Mouse (Mus musculus) regulatory T cell (primary cell): Measurements from ENCODE around the gene Cebpz.

Experiments used
- in situ Hi-C: fragments of 300-600 bp; cut with MboI, MseI; formaldehyde crosslinking; loops from one replicate; pipeline ENCODE4 v1.15.1; 2025; ENCODE audit warnings: high pct_unique_total_duplicates

The Cebpz gene

DNA sequence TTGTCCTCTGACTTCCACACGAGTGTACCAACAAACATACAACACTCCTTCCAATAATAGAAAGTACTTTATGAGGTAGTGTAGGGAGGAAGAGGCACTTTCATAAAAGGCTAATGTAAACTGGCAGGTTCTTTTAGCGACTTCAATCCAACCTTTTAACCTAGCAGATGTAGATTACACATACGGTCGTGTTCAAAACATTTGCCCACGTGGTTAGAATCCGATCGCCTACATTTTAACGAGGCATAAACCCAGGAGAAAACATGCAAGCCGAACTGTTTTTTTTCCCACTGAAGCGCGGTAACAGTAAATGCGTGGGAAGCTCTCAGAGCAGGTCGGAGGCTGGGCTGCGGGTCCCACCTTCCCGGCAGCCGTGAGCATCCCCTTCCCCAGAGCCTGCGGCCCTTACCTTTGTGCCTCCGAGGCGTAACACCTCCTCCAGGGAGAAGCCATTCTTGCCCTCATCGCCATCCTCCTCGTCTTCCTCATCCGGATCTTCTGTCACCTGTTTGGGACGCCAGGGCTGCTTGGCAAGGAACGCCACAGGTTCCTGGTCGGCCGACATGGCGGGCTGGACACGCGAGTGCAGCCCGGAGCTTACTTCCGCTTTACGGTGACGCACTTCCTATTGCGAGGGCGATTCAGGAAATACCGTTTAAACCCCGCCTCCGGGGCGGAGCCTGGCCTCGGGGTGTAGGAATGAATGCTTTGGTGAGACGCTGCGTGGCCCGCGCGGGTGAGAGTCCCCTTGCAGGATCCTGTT, at the start of gene Cebpz, which contains the start of gene Ndufaf7:
Cebpz (minus strand) TSS at position 601 of the 763 bp plus-strand sequence.
Ndufaf7 (plus strand) TSS at position 671 of the 763 bp plus-strand sequence.
- in situ Hi-C loops: no loop called here

DNA sequence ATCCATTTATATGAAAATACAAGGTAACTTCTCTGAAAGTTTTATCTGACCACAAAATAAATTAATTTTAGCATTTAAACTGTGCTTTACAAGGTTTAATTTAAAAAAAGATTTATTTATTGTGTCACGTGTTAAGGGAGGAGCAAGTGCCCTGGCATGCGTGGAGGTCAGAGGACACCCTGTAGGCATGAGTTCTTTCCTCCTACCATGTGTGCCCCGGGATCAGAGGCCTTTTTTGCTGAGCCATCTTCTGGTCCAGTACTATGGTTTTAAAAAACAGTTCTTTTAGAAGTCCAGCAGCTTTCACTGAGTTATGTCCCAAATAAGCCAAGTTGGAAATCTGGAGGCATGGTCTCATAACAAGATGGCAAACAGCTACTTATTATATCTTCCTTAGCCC, 46.9 kb upstream of the Cebpz start:
- in situ Hi-C loops: no loop called here

DNA sequence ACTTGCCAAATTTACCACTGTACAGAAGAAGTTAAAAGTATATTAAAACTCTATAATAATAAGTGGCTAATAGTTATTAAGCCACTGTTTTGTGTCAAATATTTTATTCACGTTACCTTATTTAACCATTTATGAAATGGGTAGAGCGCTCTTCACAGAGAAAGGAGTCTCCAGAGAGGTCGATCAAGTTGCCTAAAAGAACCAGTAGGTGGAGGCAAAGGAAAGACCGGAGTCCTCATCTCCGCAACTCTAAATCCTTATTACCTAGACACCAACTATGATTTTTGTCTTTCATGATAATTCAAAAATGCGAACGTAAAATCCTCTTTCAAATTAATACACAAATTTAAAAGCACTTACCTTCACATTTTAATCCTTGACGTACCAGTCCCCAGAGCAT, 46.3 kb upstream of the Cebpz start:
- in situ Hi-C loops: no loop called here

DNA sequence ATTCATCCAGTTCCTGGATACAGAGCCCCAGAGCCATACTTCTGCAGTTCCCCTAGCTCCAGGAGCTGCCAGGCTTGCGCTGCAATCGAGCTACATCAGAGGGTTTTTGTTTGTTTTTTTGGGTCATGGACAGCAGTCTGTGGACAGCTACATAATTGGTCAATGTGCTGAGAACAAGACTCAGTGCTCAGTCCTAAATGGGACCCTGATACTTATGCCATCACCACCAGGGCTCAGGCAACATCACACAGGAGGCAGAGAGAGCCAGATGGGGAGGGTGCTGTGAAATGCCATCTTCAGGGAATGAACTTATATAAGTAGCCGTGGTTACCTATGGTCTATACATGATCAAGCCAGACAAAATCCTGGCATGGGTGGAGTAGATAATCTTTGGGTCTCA, 31.6 kb upstream of the Cebpz start:
- in situ Hi-C loops: no loop called here

DNA sequence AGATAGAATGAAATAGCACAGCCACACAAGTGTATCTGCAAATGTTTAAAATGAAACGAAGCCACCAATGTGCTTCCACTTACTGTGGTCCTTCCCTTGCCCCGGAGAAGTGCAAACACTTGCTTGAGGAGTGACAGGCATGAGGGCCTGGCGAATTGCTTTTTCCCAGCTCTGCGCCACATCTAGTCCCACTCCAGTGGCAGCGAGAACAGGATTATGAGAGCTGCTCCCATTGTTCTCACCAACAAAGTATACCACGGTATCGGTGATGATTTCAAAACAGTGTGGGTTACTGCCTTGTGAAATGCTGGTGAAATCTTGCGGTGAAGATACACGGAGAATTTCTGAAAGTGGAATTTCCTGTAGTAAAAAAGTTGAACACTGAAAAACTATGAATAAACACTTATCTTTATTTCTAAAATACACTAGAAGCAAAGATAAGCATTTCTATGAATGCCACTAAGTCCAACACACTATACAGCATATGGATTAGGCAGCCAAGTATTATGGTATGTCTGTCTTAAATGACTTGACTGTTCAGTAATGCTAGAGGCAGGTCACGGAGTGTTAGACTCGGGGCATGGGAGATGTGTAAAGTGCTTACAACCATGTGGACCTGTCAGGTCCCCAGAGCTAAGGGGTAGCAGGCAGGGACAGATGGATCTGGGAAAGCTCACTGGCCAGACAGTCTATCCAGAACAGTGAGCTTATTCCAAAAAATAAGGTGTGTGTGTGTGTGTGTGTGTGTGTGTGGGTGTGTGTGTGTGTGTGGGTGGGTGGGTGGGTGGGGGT, 29.4 kb upstream of the Cebpz start:
- in situ Hi-C loops: no loop called here

DNA sequence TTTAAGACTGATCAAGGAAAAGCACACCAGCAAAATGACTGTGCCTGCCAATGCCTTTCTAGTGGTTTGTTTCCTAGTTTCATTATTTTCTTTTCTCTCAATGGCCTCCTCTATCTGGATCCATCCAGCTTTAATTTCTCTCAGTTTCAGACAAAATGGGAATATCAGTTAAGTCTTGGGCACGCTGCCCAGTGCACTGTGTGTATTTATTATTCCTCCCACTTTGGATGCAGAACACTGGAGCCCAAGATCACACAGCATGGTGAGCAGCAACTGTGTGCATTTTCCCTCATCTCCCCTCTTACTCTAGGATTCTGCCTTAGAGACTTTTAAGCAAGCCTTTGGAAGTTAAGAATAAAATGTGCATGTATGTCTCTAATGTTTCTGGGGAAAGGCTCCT, 27.5 kb upstream of the Cebpz start:
- in situ Hi-C loops: no loop called here

DNA sequence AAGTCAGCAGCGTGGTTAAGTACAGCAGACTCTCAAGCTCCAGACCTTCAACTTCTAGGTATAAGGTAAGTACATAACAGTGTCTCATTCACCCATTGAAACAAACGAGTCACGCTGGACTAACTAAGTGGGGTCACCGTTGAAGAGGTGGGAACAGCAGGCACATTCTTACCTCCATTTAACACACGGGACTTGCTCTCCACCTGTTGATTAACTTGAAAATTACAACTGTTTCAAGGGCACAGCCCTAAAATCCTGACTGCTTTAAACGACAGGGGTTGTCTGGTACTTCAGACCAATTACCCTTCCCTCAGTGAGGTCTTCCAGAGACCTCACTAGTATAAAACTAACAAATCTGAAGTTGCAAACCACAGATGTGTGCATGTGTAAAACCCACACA, 22.6 kb upstream of the Cebpz start:
- in situ Hi-C loops: no loop called here

DNA sequence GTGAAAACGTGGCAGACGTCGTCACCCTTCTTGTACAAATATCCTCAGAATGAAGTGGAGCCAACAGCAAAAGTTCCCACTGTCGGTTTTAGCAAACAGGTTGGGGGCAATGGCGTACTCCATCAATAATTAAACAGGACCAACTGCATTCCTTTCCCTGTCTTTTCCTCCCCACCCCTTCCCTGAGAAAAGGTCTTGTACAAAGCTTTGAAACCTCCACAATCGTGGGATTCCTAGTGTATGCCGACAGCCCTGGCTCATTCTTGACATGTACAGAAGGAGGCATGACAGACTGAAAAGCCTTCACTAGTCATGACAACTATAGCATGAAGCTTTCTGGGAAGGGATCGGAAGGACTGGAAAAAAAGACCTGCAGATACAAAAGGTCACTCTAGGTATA, 16.4 kb upstream of the Cebpz start:
- in situ Hi-C loops: no loop called here

DNA sequence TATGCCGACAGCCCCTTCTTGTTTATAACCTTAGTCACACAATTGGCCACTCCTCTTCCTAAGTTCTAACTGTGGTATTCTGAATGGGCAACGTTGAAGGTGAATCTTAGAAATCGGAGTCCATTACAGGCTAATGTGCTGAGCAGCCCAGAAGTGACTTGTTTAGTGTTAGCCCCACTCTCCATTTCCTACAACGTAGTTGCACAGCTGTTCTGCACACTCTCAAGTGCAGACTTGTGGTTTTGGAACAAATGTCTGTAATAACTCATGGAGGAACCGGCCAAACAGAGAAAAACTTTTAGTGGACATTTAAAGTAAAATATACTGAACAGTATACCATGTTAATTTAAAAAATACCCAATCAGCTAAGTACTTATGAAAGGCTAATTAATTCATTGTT, 15.2 kb upstream of the Cebpz start:
- in situ Hi-C loops: no loop called here

DNA sequence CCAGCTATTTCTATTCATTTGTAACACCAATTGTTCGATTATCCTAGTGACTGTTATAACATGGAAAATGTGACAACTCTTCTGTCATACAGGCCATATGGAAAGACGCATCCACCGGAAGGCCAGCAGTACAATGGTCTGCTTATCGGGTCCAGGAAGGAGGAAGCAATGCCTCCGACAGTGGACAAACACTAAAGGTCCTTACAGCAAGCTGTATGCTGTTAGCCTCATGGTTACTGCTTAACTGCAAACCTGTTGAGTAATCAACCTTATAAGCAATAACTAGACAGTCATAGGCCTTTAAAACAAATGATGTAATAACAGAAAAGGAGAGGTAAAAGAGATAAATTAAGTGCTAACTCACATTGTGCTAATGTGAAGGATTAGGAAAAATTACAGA, 14.4 kb upstream of the Cebpz start:
- in situ Hi-C loops: no loop called here

DNA sequence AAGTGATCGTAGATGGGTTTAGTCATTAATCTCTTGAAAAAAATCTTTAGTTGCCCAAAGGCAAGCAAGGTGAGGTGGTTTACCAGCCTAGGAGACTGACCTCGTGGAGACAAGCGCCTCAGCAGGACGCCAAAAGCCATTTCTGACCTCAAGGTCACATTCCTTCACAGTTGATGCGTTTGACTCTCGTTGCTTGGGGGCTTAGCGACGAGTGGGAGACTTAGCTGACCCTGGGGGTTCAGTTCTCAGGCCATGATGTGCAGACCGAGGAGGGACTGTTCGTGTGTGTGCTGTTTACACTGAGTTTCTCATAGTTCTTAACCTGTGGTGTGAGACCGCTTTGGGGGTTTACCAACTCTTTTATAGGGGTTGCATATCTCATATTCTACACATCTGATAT, 5.7 kb upstream of the Cebpz start:
- in situ Hi-C loops: no loop called here

DNA sequence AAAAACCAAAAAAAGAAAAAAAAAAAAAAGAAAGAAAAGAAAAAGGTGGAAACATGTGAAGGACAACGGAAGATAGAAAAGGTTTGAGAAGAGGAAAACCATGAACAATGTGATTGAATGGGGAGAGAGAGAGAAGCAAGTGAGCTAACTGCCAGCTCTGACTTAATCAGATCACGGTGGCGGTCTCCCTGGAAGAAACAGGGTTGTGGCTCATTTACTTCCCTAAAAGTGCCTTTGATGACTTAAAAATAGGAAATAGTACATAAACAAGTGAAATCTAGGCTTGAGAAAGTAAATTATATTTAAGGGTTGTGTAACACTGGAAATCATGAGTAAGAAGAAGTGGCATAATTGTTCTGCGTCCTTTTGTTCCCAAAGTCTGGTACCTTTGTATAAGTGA, 2.1 kb upstream of the Cebpz start:
- in situ Hi-C loops: no loop called here

DNA sequence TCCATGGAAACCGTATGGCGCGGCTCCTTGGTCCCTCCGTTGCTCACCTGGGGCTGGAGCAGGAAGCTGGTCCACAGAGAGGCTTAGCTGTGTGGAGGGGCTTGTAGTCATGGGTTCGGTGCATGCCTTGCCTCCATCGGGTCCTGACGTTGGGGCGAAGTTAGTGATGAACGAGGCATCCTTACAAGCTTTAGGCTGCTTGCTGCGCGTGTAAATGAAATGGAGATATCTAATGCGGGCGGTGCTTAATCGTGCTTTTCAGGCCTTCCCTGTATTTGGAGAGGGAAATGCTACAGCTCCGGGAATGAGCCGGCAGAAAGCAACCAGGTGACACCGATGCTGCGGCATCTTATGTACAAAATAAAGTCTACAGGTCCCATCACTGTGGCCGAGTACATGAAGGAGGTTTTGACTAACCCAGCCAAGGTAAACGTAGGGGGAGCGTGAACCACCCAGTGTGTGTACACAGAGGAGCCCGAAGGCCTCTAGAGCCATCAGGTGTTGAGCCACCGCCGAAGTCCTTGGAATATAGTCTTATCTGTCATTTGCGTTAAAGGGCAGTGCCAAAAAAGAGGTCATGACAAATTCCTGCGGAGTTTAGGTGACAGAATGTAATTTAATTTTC, 475 bp upstream of the Cebpz start:
- in situ Hi-C loops: no loop called here

DNA sequence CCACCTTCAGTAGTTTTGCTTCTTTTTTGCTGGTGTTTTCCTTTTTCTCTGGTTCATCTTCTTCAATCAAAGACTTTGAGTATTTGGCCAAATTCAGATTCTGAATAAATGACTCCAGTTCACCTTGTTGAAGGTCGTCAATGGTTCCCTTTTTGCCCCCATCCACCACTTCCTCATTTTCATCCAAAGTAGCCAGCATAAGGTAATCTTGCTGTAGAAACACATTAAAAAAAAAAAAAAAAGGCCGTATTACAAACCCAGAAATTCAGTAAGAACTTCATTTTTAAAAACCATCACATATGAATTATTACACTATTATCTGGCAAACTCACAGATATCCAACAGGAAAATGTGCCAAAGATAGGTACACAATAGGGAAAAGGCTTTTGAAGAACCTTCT, 1.0 kb downstream of the Cebpz start:
- in situ Hi-C loops: no loop called here

DNA sequence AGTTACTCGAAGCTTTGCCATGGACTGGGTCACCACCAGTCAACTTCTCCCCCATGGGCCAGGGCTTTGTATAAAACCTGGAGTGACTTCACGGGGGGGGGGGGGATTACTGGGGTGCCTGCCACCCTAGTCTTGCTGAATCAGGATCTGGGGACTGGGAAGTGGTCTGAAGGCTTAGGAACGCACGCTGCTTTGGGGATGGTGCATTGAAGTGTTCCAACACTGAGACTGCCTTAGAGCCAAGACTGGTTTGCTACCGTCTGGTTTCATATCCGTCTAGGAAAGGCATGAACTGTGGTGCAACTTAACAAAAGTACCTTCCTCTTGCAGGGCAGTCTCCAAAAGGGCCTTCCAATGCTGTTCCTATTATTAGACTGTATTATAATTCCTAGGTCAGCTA, 19.2 kb downstream of the Cebpz start:
- in situ Hi-C loops: loop anchor here (10.0 kb wide), 1 partner anchor 437 kb away; the partner anchor contains the start of gene Cdc42ep3

DNA sequence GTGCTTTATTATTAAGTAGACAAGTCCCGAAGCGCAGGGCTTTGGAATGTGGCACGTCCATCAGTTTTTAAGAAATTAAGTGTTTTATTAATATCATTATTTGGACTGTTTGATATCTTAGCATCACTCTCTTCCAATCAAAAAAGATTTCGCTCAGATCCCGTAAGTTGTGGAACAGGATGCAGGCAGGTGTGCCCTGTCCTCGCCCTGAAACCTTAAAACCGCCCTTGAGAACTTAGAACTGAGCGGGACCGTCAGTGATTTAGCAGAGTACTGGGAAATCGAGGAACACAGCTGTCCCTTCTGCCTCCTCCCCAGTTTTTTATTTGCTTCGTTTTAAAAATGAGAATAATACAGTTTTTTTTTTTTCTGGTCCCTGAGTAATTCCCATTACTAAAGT, 20.0 kb downstream of the Cebpz start:
- in situ Hi-C loops: loop anchor here (10.0 kb wide), 1 partner anchor 438 kb away; the partner anchor contains the start of gene Cdc42ep3

DNA sequence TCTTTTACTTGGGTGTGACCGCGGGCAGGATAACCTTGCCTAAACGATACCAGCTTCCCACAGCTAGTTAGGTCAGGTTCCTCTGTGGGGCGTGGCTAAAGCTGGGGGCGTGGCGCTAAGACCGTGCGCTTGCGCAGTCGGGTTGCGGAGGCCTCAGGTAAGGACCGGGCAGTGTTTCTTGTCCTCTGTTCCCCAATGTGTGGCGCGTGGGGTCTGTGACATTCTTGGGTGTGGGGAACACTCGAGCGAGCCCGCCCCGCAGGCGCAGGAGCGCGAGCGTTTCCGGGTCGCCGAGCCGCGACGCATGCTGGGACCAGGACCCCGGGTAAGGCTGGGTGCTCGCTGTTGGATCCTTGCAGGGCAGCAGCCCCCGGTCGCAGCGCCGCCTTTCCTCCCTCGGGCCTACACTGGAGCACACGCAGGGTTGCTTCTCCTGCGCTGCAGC, 20.5 kb downstream of the Cebpz start, which contains the start of gene Cebpzos:
Cebpzos (plus strand) TSS at position 132 of the 445 bp plus-strand sequence.
- in situ Hi-C loops: loop anchor here (10.0 kb wide), 1 partner anchor 438 kb away; the partner anchor contains the start of gene Cdc42ep3

DNA sequence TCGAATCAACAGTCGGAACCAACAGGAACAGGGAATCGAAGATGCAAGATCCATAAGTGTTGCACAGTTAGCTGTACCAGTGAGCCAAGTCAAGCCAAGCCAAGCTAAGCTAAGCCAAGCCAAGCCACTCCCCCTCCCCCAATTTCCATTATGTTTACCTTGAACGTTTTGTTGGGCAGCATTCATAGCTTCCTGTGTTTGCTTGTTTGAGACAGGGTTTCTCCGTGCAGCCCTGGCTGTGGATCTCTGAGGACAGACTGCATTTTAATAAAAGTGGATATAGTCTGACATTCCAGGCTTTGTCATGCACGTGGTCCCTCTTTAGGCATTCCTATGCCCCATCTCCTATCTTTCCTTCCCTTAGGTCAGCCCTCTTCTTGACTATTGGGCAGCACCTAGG, 21.1 kb downstream of the Cebpz start:
- in situ Hi-C loops: loop anchor here (10.0 kb wide), 1 partner anchor 439 kb away; the partner anchor contains the start of gene Cdc42ep3

DNA sequence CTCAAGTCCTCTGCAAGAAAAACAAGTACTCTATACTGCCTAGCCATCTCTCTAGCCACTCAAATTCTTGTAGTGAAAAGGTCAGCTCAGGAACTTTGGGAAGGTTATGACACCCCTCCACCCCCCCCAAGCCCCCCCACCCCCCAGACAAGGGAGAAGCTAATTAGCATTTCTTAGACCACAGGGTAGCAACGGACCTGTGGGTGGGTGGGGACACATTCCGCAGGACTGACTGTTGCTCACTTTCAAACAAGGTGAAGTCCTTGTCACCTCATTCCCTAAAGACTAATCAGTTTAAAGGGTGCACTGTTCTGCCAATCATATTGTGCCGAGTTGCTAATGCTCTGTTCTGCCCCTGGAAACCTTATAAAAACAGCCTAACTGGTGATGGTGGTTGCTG, 22.9 kb downstream of the Cebpz start:
- in situ Hi-C loops: loop anchor here (10.0 kb wide), 1 partner anchor 441 kb away; the partner anchor contains the start of gene Cdc42ep3

DNA sequence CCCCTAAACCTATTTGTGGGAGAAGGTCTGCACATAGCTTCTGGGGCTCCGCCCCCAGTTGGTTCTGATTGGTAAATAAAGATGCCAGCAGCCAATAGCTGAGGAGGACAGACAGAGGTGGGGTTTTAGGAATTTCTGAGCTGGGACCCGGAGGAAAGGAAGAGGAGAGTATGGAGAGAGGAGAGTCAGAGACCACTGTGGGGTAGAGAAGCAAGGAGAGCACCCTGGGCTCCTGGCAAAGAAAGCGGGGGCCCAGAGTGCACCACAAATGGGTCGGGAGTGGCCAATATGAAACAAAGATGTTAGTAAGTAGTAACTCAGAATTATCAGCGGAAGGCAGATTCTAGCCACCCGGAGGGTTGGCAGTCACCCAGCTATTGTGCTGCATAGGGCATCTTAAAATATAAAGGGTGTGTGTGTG, 24.0 kb downstream of the Cebpz start:
- in situ Hi-C loops: loop anchor here (10.0 kb wide), 1 partner anchor 442 kb away; the partner anchor contains the start of gene Cdc42ep3

DNA sequence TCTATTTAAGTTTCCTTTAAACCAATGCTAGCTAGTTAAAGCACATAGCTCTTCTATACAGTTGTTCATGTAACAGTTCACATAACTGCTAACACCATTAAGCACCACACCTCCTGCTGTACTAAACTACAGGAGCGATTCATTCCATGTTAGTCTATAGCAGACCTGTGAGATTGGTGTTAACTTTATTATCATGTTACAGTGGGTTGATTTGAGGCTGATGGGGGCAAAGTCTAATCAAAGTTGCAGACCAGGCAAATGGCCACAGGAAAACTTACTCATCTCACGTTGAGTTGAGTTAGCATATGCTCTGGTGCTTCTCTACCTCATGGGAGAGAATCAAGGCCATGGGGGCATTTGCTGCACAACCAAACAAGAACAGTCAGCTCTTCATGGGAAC, 27.5 kb downstream of the Cebpz start:
- in situ Hi-C loops: no loop called here

DNA sequence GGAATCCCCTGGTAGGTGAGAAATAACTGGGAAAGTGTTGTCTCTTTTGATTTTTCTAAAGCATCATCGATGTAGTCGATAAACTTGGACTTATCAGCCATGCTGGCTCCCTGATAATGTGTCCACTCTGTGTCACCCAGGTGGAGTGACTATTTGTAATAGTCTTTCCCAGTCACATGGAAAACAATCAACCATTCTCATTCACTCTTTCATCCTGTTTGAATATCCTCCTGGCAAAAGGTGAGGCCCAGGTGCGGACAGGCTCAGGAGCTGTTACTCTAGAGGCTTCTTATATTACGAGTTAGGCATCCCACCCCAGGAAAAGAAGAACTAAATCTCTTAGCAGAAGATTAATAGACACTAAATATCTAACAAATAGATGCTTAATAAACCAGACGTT, 30.0 kb downstream of the Cebpz start, which contains the start of gene Sult6b1:
Sult6b1 (minus strand) TSS at position 101 of the 400 bp plus-strand sequence.
- in situ Hi-C loops: no loop called here
